Mouse (Mus musculus) heart, embryonic 11.5 days (tissue): ENCODE data around the gene Gm3486. TPM values are rescaled to one million over a fixed set of nuclear protein-coding genes. Genes with fewer than 3 reads are reported as not detected.
"Not testable (repeated sequence)": the region's sequence is repeated elsewhere in the genome, so short reads cannot be mapped to it uniquely, and the experiment has no call there.

Experiments
- ATAC-seq: fragments of 200-750 bp; cut with Nextera tagmentation; replicated peaks from 2 replicates; pipeline ENCODE4 v1.8.0; 2017; ENCODE audit warnings: moderate library complexity; ENCODE audit not compliant: insufficient number of reproducible peaks, low FRiP score, low TSS enrichment
- H3K27ac ChIP-seq: fragments of 300-500 bp; sonication (generic); 2 replicates; pipeline ENCODE4 v1.5.1; 2014; ENCODE audit warnings: mild to moderate bottlenecking, low read depth, low read length
- H3K27me3 ChIP-seq: fragments of 300-500 bp; sonication (generic); 2 replicates; pipeline ENCODE4 v1.6.1; 2014; ENCODE audit warnings: mild to moderate bottlenecking, low read length, mixed read lengths; ENCODE audit not compliant: control insufficient read depth, insufficient read depth
- H3K36me3 ChIP-seq: fragments of 300-500 bp; sonication (generic); 2 replicates; pipeline ENCODE4 v1.6.1; 2014; ENCODE audit warnings: mild to moderate bottlenecking, low read length, moderate library complexity, mixed read lengths; ENCODE audit not compliant: control insufficient read depth, insufficient read depth
- H3K4me1 ChIP-seq: fragments of 300-500 bp; sonication (generic); 2 replicates; pipeline ENCODE4 v1.6.1; 2014; ENCODE audit warnings: low read length; ENCODE audit not compliant: control insufficient read depth, insufficient read depth
- H3K4me2 ChIP-seq: fragments of 300-500 bp; sonication (generic); 2 replicates; pipeline ENCODE4 v1.6.1; 2014; ENCODE audit warnings: mild to moderate bottlenecking, moderate library complexity
- H3K4me3 ChIP-seq: fragments of 300-500 bp; sonication (generic); 2 replicates; pipeline ENCODE4 v1.5.1; 2014; ENCODE audit warnings: low read depth, low read length
- H3K9ac ChIP-seq: fragments of 300-500 bp; sonication (generic); 2 replicates; pipeline ENCODE4 v1.6.1; 2014; ENCODE audit warnings: mild to moderate bottlenecking, low read depth, low read length, moderate library complexity
- H3K9me3 ChIP-seq: fragments of 300-500 bp; sonication (generic); replicated peaks from 2 replicates; pipeline ENCODE4 v1.6.1; 2016; ENCODE audit warnings: low read length; ENCODE audit not compliant: control insufficient read depth
- WGBS: fragments of 180-500 bp; shearing (Covaris S2); extraction: QIAGEN DNeasy Blood & Tissue Kit; methylation state at CpG from one replicate; pipeline ENCODE4 v1.1.7; 2014; ENCODE audit not compliant: insufficient replicate concordance; 5-methylcytosine and 5-hydroxymethylcytosine counted together
- polyA plus RNA-seq: library from polyadenylated mRNA; unstranded; fragments of >200 nt; fragmentation: Nextera tagmentation; extraction: Ambion mirVana; gene quantifications from 2 replicates; pipeline ENCODE4 v1.2.1, GENCODE M21; 2014

Gm3486 gene
- not detected in 2 replicates for polyA plus RNA-seq

DNA sequence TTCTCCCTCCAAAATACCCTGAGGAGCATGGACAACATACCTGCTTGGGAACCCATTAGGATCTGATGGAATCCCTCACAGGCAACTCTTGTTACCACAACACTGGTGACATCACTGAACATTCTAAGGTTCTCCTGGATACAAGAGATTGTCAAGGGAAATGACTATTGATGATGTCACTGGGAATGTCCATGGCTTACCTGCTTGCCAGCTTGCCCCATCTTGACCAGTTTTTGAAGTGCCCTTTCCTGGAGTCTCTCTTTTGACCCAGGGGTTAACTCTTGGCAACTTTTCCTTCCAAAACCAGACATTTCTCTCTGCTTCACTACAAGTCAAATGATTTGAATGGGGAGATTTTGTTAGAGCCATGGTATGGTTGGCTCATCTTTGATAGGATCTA is at the start of gene Gm3486:
Gene Gm3486, minus strand, starts transcription at position 101 of the 400 bp plus-strand sequence.
- H3K36me3 ChIP-seq, H3K27ac ChIP-seq, H3K9me3 ChIP-seq, H3K4me1 ChIP-seq, ATAC-seq, H3K4me2 ChIP-seq, H3K27me3 ChIP-seq, H3K9ac ChIP-seq, H3K4me3 ChIP-seq: not testable (repeated sequence)

GRCm38 (mm10) chr14:41524695-41525094 is 35.4 kb upstream of the Gm3486 start:
- H3K4me2 ChIP-seq, H3K4me3 ChIP-seq, H3K9me3 ChIP-seq, H3K27me3 ChIP-seq, H3K9ac ChIP-seq, H3K4me1 ChIP-seq, H3K36me3 ChIP-seq, H3K27ac ChIP-seq, ATAC-seq: not testable (repeated sequence)
- 73% methylated on average over 1 of the region's 1 CpGs for WGBS

- not testable (repeated sequence) for H3K36me3 ChIP-seq, H3K4me2 ChIP-seq, ATAC-seq, H3K4me1 ChIP-seq, H3K27ac ChIP-seq, H3K27me3 ChIP-seq, H3K4me3 ChIP-seq, H3K9ac ChIP-seq, H3K9me3 ChIP-seq
- 62% methylated on average over 5 of the region's 5 CpGs for WGBS
Observed at GRCm38 (mm10) chr14:41520683-41521082, 31.4 kb upstream of the Gm3486 start.

DNA sequence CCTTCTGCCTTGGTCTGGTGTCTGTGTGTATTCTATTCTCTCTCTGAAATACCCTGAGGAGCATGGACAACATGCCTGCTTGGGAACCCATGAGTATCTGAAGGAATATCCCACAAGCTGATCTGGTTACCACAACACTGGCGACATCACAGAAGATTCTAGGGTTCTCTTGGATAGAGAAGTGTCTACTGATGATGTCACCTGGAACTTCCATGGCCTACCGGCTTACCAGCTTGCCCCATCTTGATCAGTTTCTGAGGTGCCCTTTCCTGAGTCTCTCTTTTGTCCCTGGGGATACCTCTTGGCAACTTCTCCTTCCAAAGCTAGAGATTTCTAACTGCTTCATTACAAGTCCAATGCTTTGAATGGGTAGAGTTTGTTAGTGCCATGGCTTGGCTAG is 35.9 kb downstream of the Gm3486 start, which contains the start of gene Gm7954:
Gene Gm7954, minus strand, starts transcription at position 101 of the 400 bp plus-strand sequence.
- H3K9me3 ChIP-seq, H3K27ac ChIP-seq, H3K27me3 ChIP-seq, H3K9ac ChIP-seq, H3K4me3 ChIP-seq, H3K4me1 ChIP-seq, H3K4me2 ChIP-seq, H3K36me3 ChIP-seq, ATAC-seq: not testable (repeated sequence)
- no CpG with 5 or more reads among the region's 2 CpGs for WGBS

Other genes starting within 250 kb of the Gm3486 start
- not detected in 2 replicates for gene Gm2832, start 210.7 kb downstream of the Gm3486 start, polyA plus RNA-seq
- gene Gm5798, start 140.9 kb downstream of the Gm3486 start, polyA plus RNA-seq = not detected in 2 replicates
- not detected in 2 replicates for gene Gm7945, start 103.1 kb downstream of the Gm3486 start, polyA plus RNA-seq
- not detected in 2 replicates for gene Gm6482, start 81.2 kb downstream of the Gm3486 start, polyA plus RNA-seq
- gene Gm7954, start 36.0 kb downstream of the Gm3486 start, polyA plus RNA-seq = not detected in 2 replicates
- gene Gm7970, start 66.1 kb upstream of the Gm3486 start, polyA plus RNA-seq = not detected in 2 replicates
- gene 1700049E17Rik2, start 83.7 kb upstream of the Gm3486 start, polyA plus RNA-seq = not detected in 2 replicates
- gene Gm3072, start 135.1 kb upstream of the Gm3486 start, polyA plus RNA-seq = not detected in 2 replicates
- gene Gm3676, start 157.0 kb upstream of the Gm3486 start, polyA plus RNA-seq = not detected in 2 replicates
- not detected in 2 replicates for gene Gm8068, start 212.4 kb upstream of the Gm3486 start, polyA plus RNA-seq